Mouse (Mus musculus) MEL (cell line): ENCODE measurements at regions not wholly inside any gene's neighbourhood (a gene's known extent, or its start where the extent isn't known, plus 50 kb on each side); places are given as distances from the start of the nearest gene placed in this dataset.

Experiments used
- DNase-seq: peaks from one replicate; pipeline ENCODE4 v3.0.0; 2011; ENCODE audit warnings: low read depth, low spot score
- H3K27ac ChIP-seq: 2 replicates; pipeline ENCODE4 v1.5.1; 2012; ENCODE audit warnings: low read depth, mild to moderate bottlenecking, control low read depth, low read length, moderate library complexity; ENCODE audit not compliant: control insufficient read depth
- H3K27me3 ChIP-seq, 2 experiments: fragments of 150-350 bp in 1 of 2; sonication (generic) in 1 of 2; 2 replicates each; pipeline ENCODE4 v1.6.1; 2012; ENCODE audit warnings: low read length in 2 of 2, mild to moderate bottlenecking in 2 of 2, improper control_type of control experiment in 1 of 2, moderate library complexity in 1 of 2; ENCODE audit not compliant: insufficient read depth in 2 of 2, control insufficient read depth in 1 of 2
- H3K36me3 ChIP-seq, 2 experiments: 2 replicates each; pipeline ENCODE4 v1.6.1; 2012 to 2014; ENCODE audit warnings: low read length in 2 of 2, improper control_type of control experiment in 1 of 2, inconsistent platforms in 1 of 2, mild to moderate bottlenecking in 1 of 2; ENCODE audit not compliant: insufficient read depth in 2 of 2, control insufficient read depth in 1 of 2
- H3K4me1 ChIP-seq, 2 experiments: fragments of 150-350 bp in 1 of 2; sonication (generic) in 1 of 2; 2 replicates each; pipeline ENCODE4 v1.6.1; 2012; ENCODE audit warnings: low read length in 2 of 2, improper control_type of control experiment in 1 of 2, mild to moderate bottlenecking in 1 of 2; ENCODE audit not compliant: insufficient read depth in 2 of 2, control insufficient read depth in 1 of 2
- H3K4me3 ChIP-seq, 2 experiments: fragments of 150-350 bp in 1 of 2; sonication (generic) in 1 of 2; 2 replicates each; pipeline ENCODE4 v1.5.1; 2012; ENCODE audit warnings: low read depth in 2 of 2, low read length in 2 of 2, mild to moderate bottlenecking in 2 of 2, moderate library complexity in 2 of 2, control low read depth in 1 of 2, improper control_type of control experiment in 1 of 2; ENCODE audit not compliant: control insufficient read depth in 1 of 2, insufficient read depth in 1 of 2
- H3K79me2 ChIP-seq: 2 replicates; pipeline ENCODE4 v1.6.1; 2012; ENCODE audit warnings: mild to moderate bottlenecking, low read length, moderate library complexity; ENCODE audit not compliant: control insufficient read depth, poor library complexity, insufficient read depth
- H3K9ac ChIP-seq: 2 replicates; pipeline ENCODE4 v1.6.1; 2012; ENCODE audit warnings: low read depth, mild to moderate bottlenecking, control low read depth, low read length, moderate library complexity; ENCODE audit not compliant: control insufficient read depth, poor library complexity, severe bottlenecking
- H3K9me3 ChIP-seq: fragments of 150-350 bp; sonication (generic); replicated peaks from 2 replicates; pipeline ENCODE4 v1.6.1; 2012; ENCODE audit warnings: mild to moderate bottlenecking, low read length, improper control_type of control experiment, moderate library complexity; ENCODE audit not compliant: insufficient read depth
- CHD1 ChIP-seq: IDR thresholded peaks from 2 replicates; pipeline ENCODE4 v1.6.1; 2012; ENCODE audit warnings: low read depth, mild to moderate bottlenecking, inconsistent platforms, low read length, improper control_type of control experiment
- CHD2 ChIP-seq: IDR thresholded peaks from 2 replicates; pipeline ENCODE4 v1.6.1; 2011; ENCODE audit warnings: low read length, improper control_type of control experiment
- CTCF ChIP-seq, 3 experiments: IDR thresholded peaks in 2 of 3; conservative IDR thresholded peaks in 1 of 3; 2 replicates each; pipeline ENCODE4 v1.5.1; 2011 to 2012; ENCODE audit warnings: low read length in 3 of 3, low read depth in 2 of 3, mild to moderate bottlenecking in 2 of 3, improper control_type of control experiment in 1 of 3, inconsistent platforms in 1 of 3, mixed read lengths in 1 of 3, moderate library complexity in 1 of 3; ENCODE audit not compliant: control insufficient read depth in 1 of 3, insufficient read depth in 1 of 3, poor library complexity in 1 of 3, severe bottlenecking in 1 of 3
- ELF1 ChIP-seq: IDR thresholded peaks from 2 replicates; pipeline ENCODE4 v1.6.1; 2014; ENCODE audit warnings: low read depth, mild to moderate bottlenecking, inconsistent platforms, low read length, improper control_type of control experiment, moderate library complexity
- EP300 ChIP-seq, 2 experiments: IDR thresholded peaks; 2 replicates each; pipeline ENCODE4 v1.6.1; 2011; ENCODE audit warnings: improper control_type of control experiment in 2 of 2, low read length in 2 of 2, low read depth in 1 of 2, mild to moderate bottlenecking in 1 of 2
- ETS1 ChIP-seq: IDR thresholded peaks from 2 replicates; pipeline ENCODE4 v1.6.1; 2012; ENCODE audit warnings: low read depth, mild to moderate bottlenecking, inconsistent platforms, low read length, improper control_type of control experiment, moderate library complexity
- GABPA ChIP-seq: IDR thresholded peaks from 2 replicates; pipeline ENCODE4 v1.6.1; 2012; ENCODE audit warnings: low read depth, mild to moderate bottlenecking, inconsistent platforms, low read length, improper control_type of control experiment, moderate library complexity
- HCFC1 ChIP-seq: IDR thresholded peaks from 2 replicates; pipeline ENCODE4 v1.6.1; 2012; ENCODE audit warnings: low read depth, mild to moderate bottlenecking, inconsistent platforms, low read length, improper control_type of control experiment, moderate library complexity
- JUND ChIP-seq: IDR thresholded peaks from 2 replicates; pipeline ENCODE4 v1.6.1; 2011; ENCODE audit warnings: low read depth, mild to moderate bottlenecking, improper control_type of control experiment, low read length
- KAT2A ChIP-seq: conservative IDR thresholded peaks from 2 replicates; pipeline ENCODE4 v1.6.1; 2012; ENCODE audit warnings: low read depth, low read length, improper control_type of control experiment, inconsistent platforms
- MAFK ChIP-seq: IDR thresholded peaks from 2 replicates; pipeline ENCODE4 v1.6.1; 2011; ENCODE audit warnings: low read depth, mild to moderate bottlenecking, low read length, improper control_type of control experiment, borderline replicate concordance
- MAX ChIP-seq: IDR thresholded peaks from 2 replicates; pipeline ENCODE4 v1.6.1; 2011; ENCODE audit warnings: low read length, improper control_type of control experiment
- MAZ ChIP-seq: IDR thresholded peaks from 2 replicates; pipeline ENCODE4 v1.6.1; 2012; ENCODE audit warnings: low read depth, mild to moderate bottlenecking, inconsistent platforms, low read length, improper control_type of control experiment
- MYC ChIP-seq: IDR thresholded peaks from 2 replicates; pipeline ENCODE4 v1.6.1; 2011; ENCODE audit warnings: low read depth, mild to moderate bottlenecking, low read length, improper control_type of control experiment, moderate library complexity
- NRF1 ChIP-seq: IDR thresholded peaks from 2 replicates; pipeline ENCODE4 v1.6.1; 2014; ENCODE audit warnings: low read depth, mild to moderate bottlenecking, inconsistent platforms, low read length, improper control_type of control experiment, moderate library complexity; ENCODE audit not compliant: poor library complexity, insufficient read depth, severe bottlenecking
- POLR2A ChIP-seq, 2 experiments: IDR thresholded peaks; 2 replicates each; pipeline ENCODE4 v1.6.1; 2011 to 2012; ENCODE audit warnings: low read length in 2 of 2, mild to moderate bottlenecking in 2 of 2, control low read depth in 1 of 2, improper control_type of control experiment in 1 of 2, low read depth in 1 of 2, moderate library complexity in 1 of 2; ENCODE audit not compliant: control insufficient read depth in 1 of 2, insufficient read depth in 1 of 2, poor library complexity in 1 of 2
- POLR2AphosphoS5 ChIP-seq: IDR thresholded peaks from 2 replicates; pipeline ENCODE4 v1.6.1; 2012; ENCODE audit warnings: low read depth, borderline replicate concordance, mild to moderate bottlenecking, inconsistent platforms, low read length, moderate library complexity, mixed read lengths
- SIN3A ChIP-seq: IDR thresholded peaks from 2 replicates; pipeline ENCODE4 v1.6.1; 2012; ENCODE audit warnings: low read length, improper control_type of control experiment, inconsistent platforms
- SMC3 ChIP-seq: IDR thresholded peaks from 2 replicates; pipeline ENCODE4 v1.6.1; 2011; ENCODE audit warnings: low read depth, low read length, improper control_type of control experiment
- TBP ChIP-seq: IDR thresholded peaks from 2 replicates; pipeline ENCODE4 v1.8.0; 2011; ENCODE audit warnings: low read depth, low read length, improper control_type of control experiment
- TCF12 ChIP-seq: IDR thresholded peaks from 2 replicates; pipeline ENCODE4 v1.6.1; 2014; ENCODE audit warnings: low read depth, mild to moderate bottlenecking, inconsistent platforms, low read length, improper control_type of control experiment, moderate library complexity
- UBTF ChIP-seq: IDR thresholded peaks from 2 replicates; pipeline ENCODE4 v1.6.1; 2012; ENCODE audit warnings: low read depth, mild to moderate bottlenecking, inconsistent platforms, low read length, improper control_type of control experiment, moderate library complexity, borderline replicate concordance; ENCODE audit not compliant: insufficient read depth
- USF2 ChIP-seq, 2 experiments: IDR thresholded peaks; 2 replicates each; pipeline ENCODE4 v1.6.1; 2011 to 2012; ENCODE audit warnings: improper control_type of control experiment in 2 of 2, low read length in 2 of 2, borderline replicate concordance in 1 of 2, inconsistent platforms in 1 of 2, low read depth in 1 of 2, mild to moderate bottlenecking in 1 of 2; ENCODE audit not compliant: insufficient read depth in 1 of 2
- ZNF384 ChIP-seq: IDR thresholded peaks from 2 replicates; pipeline ENCODE4 v1.6.1; 2012; ENCODE audit warnings: low read depth, mild to moderate bottlenecking, inconsistent platforms, low read length, improper control_type of control experiment

DNA sequence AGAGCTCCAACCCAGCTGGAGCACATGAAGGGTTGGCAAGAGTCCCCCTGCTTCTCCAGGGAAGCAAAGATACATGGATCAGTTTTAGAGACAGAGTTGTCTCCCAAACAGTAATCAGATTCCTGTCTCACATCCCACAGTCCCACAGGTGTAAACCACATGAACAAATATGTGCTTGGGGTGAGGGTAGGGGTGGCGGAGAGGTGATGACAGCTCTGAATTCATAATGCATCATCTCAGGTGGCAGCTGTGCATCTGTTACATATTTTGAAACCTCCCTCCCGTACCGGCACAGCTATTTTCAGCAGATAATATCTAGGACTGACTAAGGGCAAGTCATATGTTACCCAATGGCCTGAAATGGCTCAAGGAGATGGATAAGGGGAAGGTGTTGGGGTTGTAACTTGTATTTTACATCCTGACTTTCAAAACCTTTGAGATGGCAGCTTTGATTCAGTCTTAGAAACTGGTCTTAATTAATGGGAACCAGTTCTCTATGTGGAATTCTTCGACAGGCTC lies 579.2 kb upstream of the 2610301B20Rik start:
- no peaks in the 10 kb centered on the region for H3K79me2 ChIP-seq
- TF ChIP-seq USF2 (IDR thresholded peaks at IDR 0.05; ENCODE audit: borderline replicate concordance in 1 of 2, insufficient read depth in 1 of 2, low read depth in 1 of 2, low read length in 2 of 2): no peak
- TF ChIP-seq GABPA: no peak
- no peak for TF ChIP-seq CTCF (IDR thresholded peaks at IDR 0.05 in 2 of 3, conservative IDR thresholded peaks at IDR 0.05 in 1 of 3; ENCODE audit: control insufficient read depth in 1 of 3, insufficient read depth in 1 of 3, low read depth in 2 of 3, low read length in 3 of 3, poor library complexity in 1 of 3, severe bottlenecking in 1 of 3)
- no peak for TF ChIP-seq SIN3A
- TF ChIP-seq EP300 (IDR thresholded peaks at IDR 0.05; ENCODE audit: low read depth in 1 of 2, low read length in 2 of 2): no peak
- no peak overlapping the region for H3K9ac ChIP-seq
- no peak overlapping the region for H3K4me3 ChIP-seq
- no peak overlapping the region for H3K27ac ChIP-seq
- H3K9me3 ChIP-seq: no peaks in the 10 kb centered on the region
- DNase-seq: no peak
- H3K27me3 ChIP-seq: no peaks in the 10 kb centered on the region
- H3K4me1 ChIP-seq: no peaks in the 10 kb centered on the region
- H3K36me3 ChIP-seq: no peaks in the 10 kb centered on the region

DNA sequence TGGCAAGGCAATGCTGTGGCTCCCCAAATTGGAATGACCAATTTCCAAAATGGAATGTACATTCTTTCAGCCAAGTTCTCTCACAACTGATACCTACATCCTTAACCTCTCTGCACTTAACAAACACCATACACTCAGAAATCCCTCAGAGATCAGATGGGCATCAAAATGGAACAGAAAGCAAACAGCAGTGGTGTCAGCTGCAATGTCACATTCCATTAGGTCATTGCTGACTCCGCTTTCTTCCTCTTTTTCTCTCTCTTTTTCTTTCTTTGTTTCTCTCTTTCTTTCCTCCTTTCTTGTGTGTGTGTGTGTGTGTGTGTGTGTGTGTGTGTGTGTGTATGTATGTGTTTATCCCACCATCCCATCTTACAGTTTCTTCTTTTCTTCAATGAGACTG lies 578.1 kb upstream of the 2610301B20Rik start:
- Histone ChIP-seq H3K4me1 (no peaks in the 10 kb centered on the region), H3K27me3 (no peaks in the 10 kb centered on the region), H3K9ac (no peak overlapping the region), H3K4me3 (no peak overlapping the region), H3K36me3 (no peaks in the 10 kb centered on the region), H3K27ac (no peak overlapping the region), H3K79me2 (no peaks in the 10 kb centered on the region), H3K9me3 (no peaks in the 10 kb centered on the region)
- no peak for TF ChIP-seq TBP
- no peak for TF ChIP-seq TCF12
- no peak for TF ChIP-seq SMC3
- TF ChIP-seq MYC: no peak
- no peak for TF ChIP-seq GABPA
- no peak for TF ChIP-seq NRF1
- no peak for TF ChIP-seq JUND
- no peak for TF ChIP-seq HCFC1
- DNase-seq: no peak

- Histone ChIP-seq H3K4me1 (no peaks in the 10 kb centered on the region), H3K27ac (no peak overlapping the region), H3K9me3 (no peaks in the 10 kb centered on the region), H3K27me3 (no peaks in the 10 kb centered on the region), H3K9ac (no peak overlapping the region), H3K36me3 (no peaks in the 10 kb centered on the region), H3K4me3 (no peak overlapping the region), H3K79me2 (no peaks in the 10 kb centered on the region)
- DNase-seq: no peak
- no peak for TF ChIP-seq SMC3
- no peak for TF ChIP-seq POLR2A (IDR thresholded peaks at IDR 0.05; ENCODE audit: control insufficient read depth in 1 of 2, insufficient read depth in 1 of 2, low read depth in 1 of 2, low read length in 2 of 2, poor library complexity in 1 of 2)
- no peak for TF ChIP-seq GABPA
- TF ChIP-seq MAZ: no peak
- no peak for TF ChIP-seq POLR2AphosphoS5
- TF ChIP-seq CHD1: no peak
- no peak for TF ChIP-seq ETS1
- TF ChIP-seq ELF1: no peak
- no peak for TF ChIP-seq CHD2
- no peak for TF ChIP-seq HCFC1
- no peak for TF ChIP-seq MYC
- no peak for TF ChIP-seq TCF12
- TF ChIP-seq KAT2A: no peak
- TF ChIP-seq UBTF: no peak
- no peak for TF ChIP-seq ZNF384
- no peak for TF ChIP-seq MAX
- TF ChIP-seq MAFK: no peak
These were observed 562.4 kb upstream of the 2610301B20Rik start for GRCm38 (mm10) chr4:10311886-10312285.
